Mouse (Mus musculus): Measurements from ENCODE around the gene Mlana. TPM values are rescaled to one million over a fixed set of nuclear protein-coding genes. Genes with fewer than 3 reads are reported as not detected.

Gene Mlana
- total and polyA plus RNA-seq, 2 experiments from 2014 or later: 8.1 TPM; not detected in 1

DNA sequence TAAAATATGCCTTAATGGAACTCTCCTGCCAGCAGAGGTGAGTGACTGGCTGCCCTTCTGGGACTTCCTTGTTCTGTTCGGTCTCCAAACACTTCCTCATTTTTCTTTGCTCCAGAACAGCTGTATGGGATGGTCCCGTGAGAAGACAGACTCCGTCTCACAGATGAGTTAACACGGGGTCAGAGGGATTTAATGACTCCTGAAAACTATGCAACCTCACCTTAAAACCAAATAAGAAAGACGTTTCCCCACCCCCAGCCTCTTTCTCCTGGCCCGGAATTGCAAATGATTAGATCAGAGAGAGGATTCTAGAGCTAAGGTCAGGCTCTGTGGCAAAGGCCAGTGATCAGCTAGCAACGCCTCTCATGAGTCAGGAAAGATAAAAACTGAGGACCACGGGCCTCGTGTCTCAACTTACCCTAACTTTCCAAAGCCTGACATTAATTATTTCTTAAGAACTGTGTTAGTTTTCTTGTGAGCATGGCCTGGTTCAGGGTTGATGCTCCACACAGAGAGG is 22.0 kb upstream of the Mlana start:
- no peak for TF ChIP-seq EP300 (IDR thresholded peaks at IDR 0.05; ENCODE audit: low read depth)
- TF ChIP-seq CTCF (IDR thresholded peaks at IDR 0.05; ENCODE audit: low read depth): no peak
- no peaks in the 10 kb centered on the region for H3K36me3 ChIP-seq (replicated peaks; ENCODE audit: control insufficient read depth, insufficient read depth, low read length)
- no peak overlapping the region for H3K4me2 ChIP-seq (ENCODE audit: low read depth, low read length)
- H3K4me1 ChIP-seq (ENCODE audit: control insufficient read depth, insufficient read depth): no peaks in the 10 kb centered on the region
- no peak for ATAC-seq (ENCODE audit: insufficient read depth, low read depth)
- no peak for DNase-seq (ENCODE audit: low spot score)
- no peaks in the 10 kb centered on the region for H3K9me3 ChIP-seq (replicated peaks; ENCODE audit: control insufficient read depth, low read length)
- WGBS: 51% methylated on average over 9 of the region's 9 CpGs
- no peak overlapping the region for H3K9ac ChIP-seq (replicated peaks; ENCODE audit: low read depth, low read length)
- no peak overlapping the region for H3K4me3 ChIP-seq (ENCODE audit: low read depth, low read length)
- no peaks in the 10 kb centered on the region for H3K27me3 ChIP-seq (ENCODE audit: control insufficient read depth, insufficient read depth, low read length)
- H3K27ac ChIP-seq (ENCODE audit: low read depth): no peak overlapping the region

- Histone ChIP-seq H3K27ac (ENCODE audit: low read depth) (no peak overlapping the region), H3K4me2 (ENCODE audit: low read depth, low read length) (no peak overlapping the region), H3K27me3 (ENCODE audit: control insufficient read depth, insufficient read depth, low read length) (no peaks in the 10 kb centered on the region), H3K9me3 (replicated peaks; ENCODE audit: control insufficient read depth, low read length) (no peaks in the 10 kb centered on the region), H3K9ac (replicated peaks; ENCODE audit: low read depth, low read length) (no peak overlapping the region), H3K4me3 (ENCODE audit: low read depth, low read length) (no peak overlapping the region), H3K4me1 (ENCODE audit: control insufficient read depth, insufficient read depth) (no peaks in the 10 kb centered on the region), H3K36me3 (replicated peaks; ENCODE audit: control insufficient read depth, insufficient read depth, low read length) (no peaks in the 10 kb centered on the region)
- 85% methylated on average over 10 of the region's 10 CpGs for WGBS
- DNase-seq (ENCODE audit: low spot score) (no peak), ATAC-seq (ENCODE audit: insufficient read depth, low read depth) (no peak)
- no peak for TF ChIP-seq EP300 (IDR thresholded peaks at IDR 0.05; ENCODE audit: low read depth)
- no peak for TF ChIP-seq CTCF (IDR thresholded peaks at IDR 0.05; ENCODE audit: low read depth)
Observed at GRCm38 (mm10) chr19:29676479-29677193, 21.0 kb upstream of the Mlana start.

GRCm38 (mm10) chr19:29678181-29678778 is 19.3 kb upstream of the Mlana start:
- ATAC-seq (ENCODE audit: insufficient read depth, low read depth) (no peak), DNase-seq (ENCODE audit: low spot score) (no peak)
- H3K4me1 ChIP-seq (ENCODE audit: control insufficient read depth, insufficient read depth): no peaks in the 10 kb centered on the region
- no peaks in the 10 kb centered on the region for H3K36me3 ChIP-seq (replicated peaks; ENCODE audit: control insufficient read depth, insufficient read depth, low read length)
- no peak overlapping the region for H3K4me3 ChIP-seq (ENCODE audit: low read depth, low read length)
- no peak overlapping the region for H3K27ac ChIP-seq (ENCODE audit: low read depth)
- no peak overlapping the region for H3K9ac ChIP-seq (replicated peaks; ENCODE audit: low read depth, low read length)
- no peaks in the 10 kb centered on the region for H3K9me3 ChIP-seq (replicated peaks; ENCODE audit: control insufficient read depth, low read length)
- WGBS: 69% methylated on average over 6 of the region's 6 CpGs
- no peak for TF ChIP-seq CTCF (IDR thresholded peaks at IDR 0.05; ENCODE audit: low read depth)
- no peak for TF ChIP-seq EP300 (IDR thresholded peaks at IDR 0.05; ENCODE audit: low read depth)
- no peaks in the 10 kb centered on the region for H3K27me3 ChIP-seq (ENCODE audit: control insufficient read depth, insufficient read depth, low read length)
- H3K4me2 ChIP-seq (ENCODE audit: low read depth, low read length): no peak overlapping the region

DNA sequence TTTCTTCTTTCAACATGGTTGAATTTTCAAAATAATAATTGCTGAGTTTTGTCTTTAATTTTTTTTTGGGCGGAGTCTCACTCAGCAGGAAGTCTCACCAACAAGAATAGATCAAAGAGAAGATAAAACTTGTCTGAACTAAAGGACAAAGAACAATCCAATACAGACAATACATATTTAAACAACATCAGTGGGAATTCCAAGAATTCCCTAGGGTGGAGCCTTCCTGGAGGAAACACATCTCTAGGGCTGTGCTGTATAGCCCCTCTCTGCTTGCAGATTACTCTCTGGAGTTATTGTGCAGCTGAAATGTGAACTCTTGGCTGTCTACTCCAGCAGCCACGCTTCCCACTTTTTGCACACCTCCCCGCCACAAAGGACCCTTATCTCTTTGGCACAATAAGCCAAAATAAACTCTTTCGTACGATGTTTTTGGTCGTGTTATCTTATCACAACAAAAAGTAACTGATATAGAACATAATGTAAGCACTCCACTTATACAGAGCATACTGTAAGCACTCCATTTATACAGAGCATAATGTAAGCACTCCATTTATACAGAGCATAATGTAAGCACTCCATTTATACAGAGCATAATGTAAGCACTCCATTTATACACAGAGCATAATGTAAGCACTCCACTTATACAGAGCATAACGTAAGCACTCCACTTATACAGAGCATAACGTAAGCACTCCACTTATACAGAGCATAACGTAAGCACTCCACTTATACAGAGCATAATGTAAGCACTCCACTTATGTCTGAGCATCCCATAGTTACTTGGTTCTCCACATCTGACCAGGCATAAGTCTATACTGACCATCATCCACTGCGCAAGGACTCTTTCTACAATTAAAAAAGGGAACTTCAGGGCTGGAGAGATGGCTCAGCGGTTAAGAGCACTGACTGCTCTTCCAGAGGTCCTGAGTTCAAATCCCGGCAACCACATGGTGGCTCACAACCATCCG is 17.2 kb upstream of the Mlana start:
- Histone ChIP-seq H3K9me3 (replicated peaks; ENCODE audit: control insufficient read depth, low read length) (no peaks in the 10 kb centered on the region), H3K27me3 (ENCODE audit: control insufficient read depth, insufficient read depth, low read length) (0 out of 2 replicates have a peak, but pooled peaks cover 4% of the 10 kb centered on the region), H3K27ac (ENCODE audit: low read depth) (no peak overlapping the region), H3K4me3 (ENCODE audit: low read depth, low read length) (no peak overlapping the region), H3K36me3 (replicated peaks; ENCODE audit: control insufficient read depth, insufficient read depth, low read length) (no peaks in the 10 kb centered on the region), H3K9ac (replicated peaks; ENCODE audit: low read depth, low read length) (no peak overlapping the region), H3K4me1 (ENCODE audit: control insufficient read depth, insufficient read depth) (no peaks in the 10 kb centered on the region), H3K4me2 (ENCODE audit: low read depth, low read length) (no peak overlapping the region)
- DNase-seq (ENCODE audit: low spot score) (no peak), ATAC-seq (ENCODE audit: insufficient read depth, low read depth) (no peak)
- WGBS: 50% methylated on average over 13 of the region's 13 CpGs
- TF ChIP-seq EP300 (IDR thresholded peaks at IDR 0.05; ENCODE audit: low read depth) (no peak), CTCF (IDR thresholded peaks at IDR 0.05; ENCODE audit: low read depth) (no peak)

- H3K4me3 ChIP-seq (ENCODE audit: low read depth, low read length): no peak overlapping the region
- 49% methylated on average over 16 of the region's 16 CpGs for WGBS
- no peak for TF ChIP-seq EP300 (IDR thresholded peaks at IDR 0.05; ENCODE audit: low read depth)
- peak; percentile 76 for TF ChIP-seq CTCF (IDR thresholded peaks at IDR 0.05; ENCODE audit: low read depth)
- H3K27ac ChIP-seq (ENCODE audit: low read depth): no peak overlapping the region
- no peaks in the 10 kb centered on the region for H3K9me3 ChIP-seq (replicated peaks; ENCODE audit: control insufficient read depth, low read length)
- peak; percentile 60 for ATAC-seq (ENCODE audit: insufficient read depth, low read depth)
- no peaks in the 10 kb centered on the region for H3K36me3 ChIP-seq (replicated peaks; ENCODE audit: control insufficient read depth, insufficient read depth, low read length)
- H3K9ac ChIP-seq (replicated peaks; ENCODE audit: low read depth, low read length): no peak overlapping the region
- DNase-seq (ENCODE audit: low spot score): peak; percentile 43
- 0 out of 2 replicates have a peak, but pooled peaks cover 4% of the 10 kb centered on the region for H3K27me3 ChIP-seq (ENCODE audit: control insufficient read depth, insufficient read depth, low read length)
- H3K4me2 ChIP-seq (ENCODE audit: low read depth, low read length): no peak overlapping the region
- no peaks in the 10 kb centered on the region for H3K4me1 ChIP-seq (ENCODE audit: control insufficient read depth, insufficient read depth)
Observed at GRCm38 (mm10) chr19:29683844-29684540, 13.6 kb upstream of the Mlana start.

Measured in heart, postnatal 0 days (tissue).